Mouse (Mus musculus): ENCODE measurements around the gene Adam19. TPM values are rescaled to one million over a fixed set of nuclear protein-coding genes. Genes with fewer than 3 reads are reported as not detected.
"Not testable (repeated sequence)": the region's sequence is repeated elsewhere in the genome, so short reads cannot be mapped to it uniquely, and the experiment has no call there.

The Adam19 gene
- polyA plus RNA-seq, 1 experiment = 14.0 TPM

DNA sequence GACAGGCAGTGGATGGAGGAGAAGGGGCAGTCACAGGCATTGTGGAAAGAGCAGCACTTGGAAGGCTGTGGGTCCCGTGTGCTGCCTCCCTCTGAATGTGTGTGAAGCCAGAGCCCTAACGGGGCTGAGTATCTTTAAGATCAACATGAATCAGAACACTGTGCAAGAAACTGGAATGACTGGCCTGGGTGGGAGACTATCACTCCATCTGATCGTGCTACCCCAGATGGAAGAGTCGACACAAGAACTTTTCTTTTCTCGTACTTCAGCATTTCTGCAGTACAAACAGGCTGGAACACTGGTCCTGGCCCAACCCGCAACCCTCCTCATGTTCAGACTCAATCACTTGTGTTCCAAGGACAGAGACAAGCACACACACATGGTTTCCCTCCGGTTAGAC lies 112.7 kb downstream of the Adam19 start:
- Histone ChIP-seq H3ac (ENCODE audit: control insufficient read depth, insufficient read length, low read depth) (no peak overlapping the region), H3K36me3 (ENCODE audit: control insufficient read depth, insufficient read depth) (no peaks in the 10 kb centered on the region), H3K79me2 (ENCODE audit: control insufficient read depth, insufficient read depth) (no peaks in the 10 kb centered on the region), H3K4me3 (ENCODE audit: insufficient read depth, poor library complexity, severe bottlenecking) (no peak overlapping the region), H3K79me3 (ENCODE audit: low read depth) (no peaks in the 10 kb centered on the region), H3K27me3 (ENCODE audit: control insufficient read depth, insufficient read depth, insufficient read length) (no peaks in the 10 kb centered on the region)
- TF ChIP-seq CTCF (IDR thresholded peaks at IDR 0.05; ENCODE audit: control insufficient read depth, insufficient read depth, insufficient read length) = no peak
- TF ChIP-seq USF1 (IDR thresholded peaks at IDR 0.05; ENCODE audit: low read depth) = no peak
- TF ChIP-seq CEBPB (IDR thresholded peaks at IDR 0.05; ENCODE audit: low read depth) = no peak
- TF ChIP-seq MYOD1 (IDR thresholded peaks at IDR 0.05; ENCODE audit: control insufficient read depth, insufficient read length, low read depth) = no peak
- TF ChIP-seq MAX (IDR thresholded peaks at IDR 0.05) = no peak
- no peak for TF ChIP-seq MYOG (IDR thresholded peaks at IDR 0.05; ENCODE audit: control insufficient read depth, extremely low read depth, insufficient read length)
- TF ChIP-seq FOSL1 (IDR thresholded peaks at IDR 0.05; ENCODE audit: insufficient read depth, low read length, poor library complexity, severe bottlenecking) = no peak

DNA sequence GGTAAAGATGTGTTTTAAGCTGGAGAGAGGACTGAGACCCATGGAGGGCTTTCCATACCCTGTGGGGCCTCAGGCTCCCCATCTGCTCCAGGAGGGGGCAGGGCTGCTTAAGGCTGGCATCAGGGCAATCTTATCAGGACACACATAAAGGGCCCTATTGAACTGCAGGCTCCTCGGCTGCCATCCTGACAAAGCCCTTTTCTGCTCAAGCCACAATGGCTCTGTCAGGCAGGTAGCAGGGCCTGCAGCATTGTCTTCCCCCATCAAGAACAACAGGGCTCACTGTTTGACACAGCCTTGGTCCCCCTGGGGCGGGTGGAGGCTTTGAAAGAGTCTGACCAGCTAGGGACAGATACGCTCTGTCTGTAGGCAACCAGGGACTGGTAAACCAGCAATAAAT lies 114.1 kb downstream of the Adam19 start:
- Histone ChIP-seq H3K79me3 (ENCODE audit: low read depth) (no peaks in the 10 kb centered on the region), H3K4me3 (ENCODE audit: insufficient read depth, poor library complexity, severe bottlenecking) (no peak overlapping the region), H3K27me3 (ENCODE audit: control insufficient read depth, insufficient read depth, insufficient read length) (no peaks in the 10 kb centered on the region), H3ac (ENCODE audit: control insufficient read depth, insufficient read length, low read depth) (no peak overlapping the region), H3K79me2 (ENCODE audit: control insufficient read depth, insufficient read depth) (no peaks in the 10 kb centered on the region), H3K36me3 (ENCODE audit: control insufficient read depth, insufficient read depth) (no peaks in the 10 kb centered on the region)
- no peak for TF ChIP-seq FOSL1 (IDR thresholded peaks at IDR 0.05; ENCODE audit: insufficient read depth, low read length, poor library complexity, severe bottlenecking)
- TF ChIP-seq CTCF (IDR thresholded peaks at IDR 0.05; ENCODE audit: control insufficient read depth, insufficient read depth, insufficient read length) = no peak
- TF ChIP-seq MAX (IDR thresholded peaks at IDR 0.05) = no peak
- TF ChIP-seq MYOG (IDR thresholded peaks at IDR 0.05; ENCODE audit: control insufficient read depth, extremely low read depth, insufficient read length) = no peak
- no peak for TF ChIP-seq CEBPB (IDR thresholded peaks at IDR 0.05; ENCODE audit: low read depth)
- no peak for TF ChIP-seq MYOD1 (IDR thresholded peaks at IDR 0.05; ENCODE audit: control insufficient read depth, insufficient read length, low read depth)
- TF ChIP-seq USF1 (IDR thresholded peaks at IDR 0.05; ENCODE audit: low read depth) = no peak

DNA sequence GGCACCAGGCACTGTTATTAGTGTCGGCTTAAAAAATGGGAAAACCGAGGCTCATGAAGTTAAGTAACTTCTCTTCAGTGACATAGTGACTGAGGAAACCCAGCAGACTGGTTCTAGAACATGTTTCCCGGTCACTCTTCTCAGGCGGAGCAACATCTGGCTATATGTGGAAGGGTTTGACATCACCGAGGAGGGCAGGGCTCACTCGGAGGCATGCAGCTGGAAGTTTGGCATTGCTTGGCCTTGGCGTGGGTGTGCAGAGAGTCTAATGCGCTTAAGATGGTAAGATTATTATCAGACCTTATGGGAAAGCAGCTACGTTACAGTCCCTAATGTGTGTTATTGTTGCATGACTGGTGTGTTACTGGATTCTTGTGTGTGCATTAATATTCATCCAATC lies 116.3 kb downstream of the Adam19 start:
- Histone ChIP-seq H3ac (ENCODE audit: control insufficient read depth, insufficient read length, low read depth) (no peak overlapping the region), H3K36me3 (ENCODE audit: control insufficient read depth, insufficient read depth) (no peaks in the 10 kb centered on the region), H3K79me3 (ENCODE audit: low read depth) (no peaks in the 10 kb centered on the region), H3K4me3 (ENCODE audit: insufficient read depth, poor library complexity, severe bottlenecking) (no peak overlapping the region), H3K79me2 (ENCODE audit: control insufficient read depth, insufficient read depth) (no peaks in the 10 kb centered on the region), H3K27me3 (ENCODE audit: control insufficient read depth, insufficient read depth, insufficient read length) (no peaks in the 10 kb centered on the region)
- TF ChIP-seq MYOG (IDR thresholded peaks at IDR 0.05; ENCODE audit: control insufficient read depth, extremely low read depth, insufficient read length) = no peak
- no peak for TF ChIP-seq MAX (IDR thresholded peaks at IDR 0.05)
- no peak for TF ChIP-seq CEBPB (IDR thresholded peaks at IDR 0.05; ENCODE audit: low read depth)
- TF ChIP-seq USF1 (IDR thresholded peaks at IDR 0.05; ENCODE audit: low read depth) = no peak

DNA sequence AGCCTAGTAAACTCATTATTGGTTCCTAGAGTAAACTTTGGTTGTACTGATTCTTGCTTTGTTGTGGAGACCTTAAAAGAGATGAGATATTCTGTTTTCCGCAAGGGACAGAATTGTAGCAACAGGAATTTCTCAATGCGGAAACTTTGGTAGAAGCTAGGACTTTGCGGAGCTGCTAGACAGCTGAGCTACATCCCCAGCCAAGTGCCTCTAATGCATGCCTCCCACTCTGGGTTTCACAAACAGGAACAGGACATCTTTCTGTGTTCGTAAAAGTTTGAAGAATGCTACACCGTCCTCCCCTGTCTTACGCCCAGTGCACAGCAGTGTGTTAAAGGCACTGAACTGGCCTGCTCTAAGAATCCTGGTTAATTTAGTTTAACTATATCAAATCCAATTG lies 120.4 kb downstream of the Adam19 start:
- no peaks in the 10 kb centered on the region for H3K79me3 ChIP-seq (ENCODE audit: low read depth)
- H3K79me2 ChIP-seq (ENCODE audit: control insufficient read depth, insufficient read depth) = no peaks in the 10 kb centered on the region
- no peak overlapping the region for H3K4me3 ChIP-seq (ENCODE audit: insufficient read depth, poor library complexity, severe bottlenecking)
- no peaks in the 10 kb centered on the region for H3K27me3 ChIP-seq (ENCODE audit: control insufficient read depth, insufficient read depth, insufficient read length)
- TF ChIP-seq FOSL1 (IDR thresholded peaks at IDR 0.05; ENCODE audit: insufficient read depth, low read length, poor library complexity, severe bottlenecking) (no peak), MYOD1 (IDR thresholded peaks at IDR 0.05; ENCODE audit: control insufficient read depth, insufficient read length, low read depth) (no peak), CEBPB (IDR thresholded peaks at IDR 0.05; ENCODE audit: low read depth) (no peak), USF1 (IDR thresholded peaks at IDR 0.05; ENCODE audit: low read depth) (no peak), MYOG (IDR thresholded peaks at IDR 0.05; ENCODE audit: control insufficient read depth, extremely low read depth, insufficient read length) (no peak), MAX (IDR thresholded peaks at IDR 0.05) (no peak), CTCF (IDR thresholded peaks at IDR 0.05; ENCODE audit: control insufficient read depth, insufficient read depth, insufficient read length) (no peak)
- H3K36me3 ChIP-seq (ENCODE audit: control insufficient read depth, insufficient read depth) = no peaks in the 10 kb centered on the region
- no peak overlapping the region for H3ac ChIP-seq (ENCODE audit: control insufficient read depth, insufficient read length, low read depth)

DNA sequence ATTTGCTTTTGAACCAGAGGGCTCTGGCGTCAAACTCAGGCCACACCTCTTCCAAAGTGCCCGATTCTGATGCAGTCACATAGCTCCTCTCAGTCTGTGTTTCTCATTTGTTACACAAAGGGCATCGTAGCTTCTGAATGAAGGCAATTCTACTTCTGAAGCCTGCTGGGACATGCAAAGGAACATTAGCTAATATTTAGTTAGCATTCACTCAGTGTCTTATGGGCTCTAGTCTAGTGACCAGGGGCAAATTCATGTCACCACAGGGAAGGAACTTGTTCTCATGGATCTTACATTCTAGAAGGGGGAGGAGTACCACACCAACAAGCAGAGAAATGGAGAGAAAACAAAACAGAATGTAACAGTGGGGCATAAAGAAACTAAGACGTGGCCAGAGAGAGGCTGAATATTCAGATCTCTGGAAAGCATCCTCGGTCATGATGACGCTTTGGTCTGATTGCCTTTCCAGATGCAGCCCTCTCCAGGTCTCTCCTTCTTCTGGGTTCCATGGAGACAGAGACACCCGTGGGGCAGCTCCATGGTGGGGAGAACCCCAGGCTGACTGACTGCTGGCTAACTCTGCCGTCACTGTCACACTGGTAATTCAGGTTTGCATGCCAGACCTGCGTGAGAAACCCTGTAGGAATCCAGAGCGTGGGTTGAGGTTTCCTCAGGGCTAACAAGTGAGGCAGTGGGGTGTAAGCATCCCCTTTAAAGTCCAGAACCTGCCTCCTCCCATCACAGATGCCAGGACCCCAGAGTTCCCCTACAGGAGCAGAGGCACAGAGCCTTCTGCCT lies 121.7 kb downstream of the Adam19 start:
- TF ChIP-seq CTCF (IDR thresholded peaks at IDR 0.05; ENCODE audit: control insufficient read depth, insufficient read depth, insufficient read length) = no peak
- no peak for TF ChIP-seq MYOD1 (IDR thresholded peaks at IDR 0.05; ENCODE audit: control insufficient read depth, insufficient read length, low read depth)
- TF ChIP-seq MYOG (IDR thresholded peaks at IDR 0.05; ENCODE audit: control insufficient read depth, extremely low read depth, insufficient read length) = no peak
- TF ChIP-seq USF1 (IDR thresholded peaks at IDR 0.05; ENCODE audit: low read depth) = no peak
- TF ChIP-seq CEBPB (IDR thresholded peaks at IDR 0.05; ENCODE audit: low read depth) = no peak
- TF ChIP-seq FOSL1 (IDR thresholded peaks at IDR 0.05; ENCODE audit: insufficient read depth, low read length, poor library complexity, severe bottlenecking) = no peak
- no peak for TF ChIP-seq MAX (IDR thresholded peaks at IDR 0.05)
- Histone ChIP-seq H3ac (ENCODE audit: control insufficient read depth, insufficient read length, low read depth) (no peak overlapping the region), H3K4me3 (ENCODE audit: insufficient read depth, poor library complexity, severe bottlenecking) (no peak overlapping the region), H3K79me2 (ENCODE audit: control insufficient read depth, insufficient read depth) (no peaks in the 10 kb centered on the region), H3K27me3 (ENCODE audit: control insufficient read depth, insufficient read depth, insufficient read length) (no peaks in the 10 kb centered on the region), H3K79me3 (ENCODE audit: low read depth) (no peaks in the 10 kb centered on the region), H3K36me3 (ENCODE audit: control insufficient read depth, insufficient read depth) (no peaks in the 10 kb centered on the region)

DNA sequence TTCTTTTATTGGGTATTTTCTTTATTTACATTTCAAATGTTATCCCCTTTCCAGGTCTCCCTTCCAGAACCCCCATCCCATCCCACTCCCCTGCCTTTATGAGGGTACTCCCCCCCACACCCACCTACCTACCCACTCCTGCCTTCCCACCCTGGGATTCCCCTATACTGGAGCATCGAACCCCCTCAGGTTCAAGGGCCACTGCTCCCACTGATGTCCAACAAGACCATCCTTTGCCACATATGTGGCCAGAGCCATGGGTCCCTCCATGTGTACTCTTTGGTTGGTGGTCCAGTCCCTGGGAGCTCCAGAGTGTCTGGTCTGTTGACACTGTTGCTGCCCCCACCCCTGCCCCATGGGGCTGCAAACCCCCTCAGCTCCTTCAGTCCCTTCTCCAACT lies 126.2 kb downstream of the Adam19 start:
- H3K27me3 ChIP-seq (ENCODE audit: control insufficient read depth, insufficient read depth, insufficient read length); H3K4me3 ChIP-seq (ENCODE audit: insufficient read depth, poor library complexity, severe bottlenecking); H3ac ChIP-seq (ENCODE audit: control insufficient read depth, insufficient read length, low read depth); H3K79me2 ChIP-seq (ENCODE audit: control insufficient read depth, insufficient read depth); H3K79me3 ChIP-seq (ENCODE audit: low read depth); H3K36me3 ChIP-seq (ENCODE audit: control insufficient read depth, insufficient read depth): not testable (repeated sequence)

Measured in C2C12 (cell line).